Mouse (Mus musculus) kidney, embryonic 16.5 days (tissue): Measurements from ENCODE around the gene Cldnd2. TPM values are rescaled to one million over a fixed set of nuclear protein-coding genes. Genes with fewer than 3 reads are reported as not detected.

Source experiments
- ATAC-seq: fragments of 200-750 bp; cut with Nextera tagmentation; 2 replicates; pipeline ENCODE4 v1.8.0; 2017; ENCODE audit warnings: moderate TSS enrichment; ENCODE audit not compliant: low FRiP score, low TSS enrichment
- H3K27ac ChIP-seq: fragments of 300-500 bp; sonication (generic); 2 replicates; pipeline ENCODE4 v1.5.1; 2014; ENCODE audit warnings: low read length
- H3K27me3 ChIP-seq: fragments of 300-500 bp; sonication (generic); 2 replicates; pipeline ENCODE4 v1.6.1; 2014; ENCODE audit warnings: low read length, control low read depth, mixed read lengths; ENCODE audit not compliant: insufficient read depth
- H3K36me3 ChIP-seq: fragments of 300-500 bp; sonication (generic); 2 replicates; pipeline ENCODE4 v1.6.1; 2014; ENCODE audit warnings: low read length, control low read depth, mixed read lengths; ENCODE audit not compliant: insufficient read depth
- H3K4me1 ChIP-seq: fragments of 300-500 bp; sonication (generic); 2 replicates; pipeline ENCODE4 v1.6.1; 2014; ENCODE audit warnings: low read length, control low read depth, mixed read lengths; ENCODE audit not compliant: insufficient read depth
- H3K4me2 ChIP-seq: fragments of 300-500 bp; sonication (generic); replicated peaks from 2 replicates; pipeline ENCODE4 v1.6.1; 2014; ENCODE audit warnings: low read depth, low read length
- H3K4me3 ChIP-seq: fragments of 300-500 bp; sonication (generic); 2 replicates; pipeline ENCODE4 v1.5.1; 2014; ENCODE audit warnings: mild to moderate bottlenecking, low read length
- H3K9ac ChIP-seq: fragments of 300-500 bp; sonication (generic); replicated peaks from 2 replicates; pipeline ENCODE4 v1.6.1; 2014; ENCODE audit warnings: low read length
- H3K9me3 ChIP-seq: fragments of 300-500 bp; sonication (generic); 2 replicates; pipeline ENCODE4 v1.6.1; 2016; ENCODE audit warnings: low read length, control low read depth
- WGBS: fragments of 180-500 bp; shearing (Covaris S2); extraction: QIAGEN DNeasy Blood & Tissue Kit; methylation state at CpG from one replicate; pipeline ENCODE4 v1.1.7; 2014; 5-methylcytosine and 5-hydroxymethylcytosine counted together
- microRNA-seq: library from miRNA; unstranded; fragments of <30 nt; microRNA quantifications from one replicate; pipeline ENCODE4, GENCODE M21; 2016
- polyA plus RNA-seq: library from polyadenylated mRNA; unstranded; fragments of >200 nt; fragmentation: Nextera tagmentation; extraction: Ambion mirVana; gene quantifications from 2 replicates; pipeline ENCODE4 v1.2.1, GENCODE M21; 2015

Cldnd2 gene
- polyA plus RNA-seq, 1 experiment from 2014 or later: not detected

DNA sequence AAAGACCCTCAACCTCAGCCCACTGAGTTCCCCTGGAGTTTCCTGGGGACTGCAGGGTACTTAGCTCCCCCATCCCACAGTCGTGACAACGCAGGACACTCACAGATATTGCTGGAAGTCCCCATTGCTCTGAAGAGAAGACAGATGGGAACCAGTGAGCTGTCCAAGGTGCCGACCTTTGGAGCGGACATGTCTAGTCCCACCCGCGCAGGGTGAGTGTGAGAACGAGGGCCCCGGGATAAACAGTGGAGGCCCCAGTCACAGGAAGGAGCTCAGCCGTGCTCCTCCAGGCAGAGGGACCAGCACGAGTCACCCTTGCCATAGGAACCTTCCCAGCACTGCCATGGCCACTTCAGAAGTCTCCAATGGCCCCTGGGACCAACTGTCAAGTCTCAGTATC, 42.7 kb downstream of the Cldnd2 start:
- WGBS: 4% methylated on average over 10 of the region's 10 CpGs
- Histone ChIP-seq H3K27ac (no peak overlapping the region), H3K4me2 (no peak overlapping the region), H3K4me1 (peaks cover 7% of the 10 kb centered on the region), H3K9ac (no peak overlapping the region), H3K36me3 (no peaks in the 10 kb centered on the region), H3K27me3 (0 out of 2 replicates have a peak, but pooled peaks cover under 1% of the 10 kb centered on the region), H3K4me3 (no peak overlapping the region), H3K9me3 (no peaks in the 10 kb centered on the region)
- peak; percentile 33; the same call in 1 of the 2 replicates for ATAC-seq

DNA sequence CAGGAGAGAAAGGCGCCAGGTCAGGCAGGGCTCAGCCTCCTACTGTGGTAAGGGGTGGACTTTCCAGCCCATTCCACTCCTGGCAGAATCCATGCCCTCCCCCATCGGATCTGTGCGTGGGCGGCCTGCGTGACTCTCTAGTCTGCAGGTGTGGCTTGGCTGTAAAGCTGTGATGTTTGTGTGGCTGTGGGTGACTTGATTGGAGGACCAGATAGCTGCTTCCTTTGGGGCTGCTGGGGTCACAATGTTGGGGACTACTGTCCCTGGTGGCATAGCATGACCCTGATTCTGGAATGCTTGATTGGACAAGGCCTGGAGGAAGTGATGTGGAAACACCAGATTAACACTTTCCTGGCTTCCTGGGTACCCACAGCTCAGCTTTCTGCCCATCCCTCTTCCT, 48.1 kb downstream of the Cldnd2 start:
- WGBS: 30% methylated on average over 5 of the region's 5 CpGs
- Histone ChIP-seq H3K4me1 (peaks cover 6% of the 10 kb centered on the region; the same call in 1 of the 2 replicates), H3K9me3 (no peaks in the 10 kb centered on the region), H3K27me3 (peaks cover 9% of the 10 kb centered on the region; the same call in 1 of the 2 replicates), H3K4me3 (no peak overlapping the region), H3K27ac (no peak overlapping the region), H3K9ac (no peak overlapping the region), H3K4me2 (no peak overlapping the region), H3K36me3 (no peaks in the 10 kb centered on the region)
- 0 out of 2 replicates have a peak, but pooled peaks have one; percentile 3 for ATAC-seq

DNA sequence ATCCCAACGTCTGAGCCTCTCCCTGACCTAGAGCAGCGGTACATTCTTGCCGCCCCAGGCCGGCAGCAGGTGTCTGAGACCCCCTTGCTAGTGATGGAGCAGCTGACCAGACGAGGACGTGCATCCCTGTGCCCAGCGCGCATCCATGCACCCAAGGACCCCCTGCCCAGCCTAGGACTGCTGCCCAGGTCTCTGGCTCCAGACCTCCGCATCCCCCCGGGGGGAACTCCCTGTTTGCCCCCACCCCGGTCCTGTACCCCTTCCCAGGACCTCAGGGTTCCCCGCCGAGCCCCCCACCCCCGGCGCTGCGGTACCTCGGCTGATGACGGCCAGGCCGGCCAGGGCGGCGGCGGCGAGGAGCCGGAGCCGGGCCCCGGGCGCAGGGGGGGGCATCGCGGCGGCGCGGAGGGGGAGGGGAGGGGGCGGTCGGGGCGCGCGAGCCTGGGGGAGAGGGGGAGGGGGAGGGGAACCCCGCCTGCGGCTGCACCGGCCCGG, 49.1 kb downstream of the Cldnd2 start, which contains the start of gene Iglon5:
TSS of gene Iglon5 (minus strand) at position 445 of the 495 bp plus-strand sequence.
- H3K27me3 ChIP-seq: peaks cover 9% of the 10 kb centered on the region; the same call in 1 of the 2 replicates
- H3K27ac ChIP-seq: no peak within 1 kb of the TSS
- peaks cover 6% of the 10 kb centered on the region; the same call in 1 of the 2 replicates for H3K4me1 ChIP-seq
- H3K4me2 ChIP-seq: peak within 1 kb of the TSS; percentile 79
- H3K9ac ChIP-seq: peak within 1 kb of the TSS; percentile 66
- ATAC-seq: peak; percentile 46
- H3K4me3 ChIP-seq: peak within 1 kb of the TSS; percentile 49
- no peaks in the 10 kb centered on the region for H3K9me3 ChIP-seq
- WGBS: under 1% methylated on average over 10 of the region's 41 CpGs
- no peaks in the 10 kb centered on the region for H3K36me3 ChIP-seq

DNA sequence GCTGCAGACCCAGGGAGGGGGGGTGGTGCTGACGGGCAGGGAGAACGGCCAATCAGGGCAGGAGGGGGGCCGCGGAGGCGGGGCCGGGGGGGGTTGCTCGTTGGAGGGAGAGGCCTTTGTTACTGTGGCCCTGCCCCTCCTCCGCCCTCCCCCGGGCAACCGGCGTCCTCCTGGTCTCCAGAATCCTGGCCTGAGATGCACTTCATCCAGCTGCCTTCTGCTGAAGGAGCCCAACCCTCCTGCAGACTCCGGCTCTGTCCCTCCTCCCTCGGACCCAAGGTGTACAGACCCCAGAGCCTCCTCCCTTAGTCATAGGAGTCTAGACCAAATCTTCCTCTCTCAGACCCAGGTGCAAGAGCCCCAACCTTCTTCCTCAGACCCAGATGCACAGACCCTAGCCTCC, 49.6 kb downstream of the Cldnd2 start:
- Histone ChIP-seq H3K27ac (no peak overlapping the region), H3K27me3 (peaks cover 11% of the 10 kb centered on the region; the same call in 1 of the 2 replicates), H3K36me3 (no peaks in the 10 kb centered on the region), H3K4me1 (peaks cover 6% of the 10 kb centered on the region; the same call in 1 of the 2 replicates), H3K9me3 (no peaks in the 10 kb centered on the region), H3K4me2 (peak overlapping the region; percentile 79), H3K9ac (peak overlapping the region; percentile 66), H3K4me3 (peak overlapping the region; percentile 49)
- peak; percentile 79 for ATAC-seq
- 0% methylated on average over 6 of the region's 13 CpGs for WGBS

DNA sequence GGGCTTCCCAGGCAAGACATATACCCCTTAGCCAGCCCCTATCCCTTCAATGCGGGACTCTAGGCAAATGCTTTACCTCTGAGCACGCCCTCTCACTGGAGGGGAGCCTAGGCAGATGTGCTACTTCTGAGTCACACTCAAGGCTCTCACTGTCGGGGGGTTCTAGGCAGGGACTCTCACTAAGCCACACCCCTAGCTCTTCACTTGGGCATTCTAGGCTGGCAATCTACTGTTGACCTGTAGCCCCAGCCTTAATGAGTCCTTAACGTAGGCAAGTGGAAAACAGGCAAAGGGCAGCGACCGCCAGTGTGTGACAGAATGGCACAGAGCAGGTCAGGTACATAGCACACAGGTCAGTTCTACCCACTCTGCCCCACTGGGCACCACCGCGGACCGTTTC, 50.3 kb downstream of the Cldnd2 start:
- H3K4me2 ChIP-seq: no peak overlapping the region
- H3K4me3 ChIP-seq: no peak overlapping the region
- no peak for ATAC-seq
- H3K27me3 ChIP-seq: peaks cover 13% of the 10 kb centered on the region; the same call in 1 of the 2 replicates
- 53% methylated on average over 9 of the region's 9 CpGs for WGBS
- H3K4me1 ChIP-seq: peaks cover 6% of the 10 kb centered on the region; the same call in 1 of the 2 replicates
- H3K9ac ChIP-seq: no peak overlapping the region
- no peak overlapping the region for H3K27ac ChIP-seq
- H3K36me3 ChIP-seq: no peaks in the 10 kb centered on the region
- no peaks in the 10 kb centered on the region for H3K9me3 ChIP-seq

Small RNA genes lying within 50 kb of the gene (microRNA-seq; reads per million reads assigned to microRNA genes)
- not detected for gene Mir7051

Other genes starting within 250 kb of the Cldnd2 start
- gene Zfp715, start 127.5 kb upstream of the Cldnd2 start, polyA plus RNA-seq: 14.9 TPM in 2 replicates
- gene Siglecf, start 89.4 kb upstream of the Cldnd2 start, polyA plus RNA-seq: not detected in 2 replicates
- gene Siglecg, start 32.6 kb upstream of the Cldnd2 start, polyA plus RNA-seq: 1.6 and 2.4 TPM in 2 replicates
- not detected in 2 replicates for gene Lim2, start 13.1 kb upstream of the Cldnd2 start, polyA plus RNA-seq
- 0.92 TPM in 1 of 2 replicates, not detected in the other for gene Nkg7, start 3.7 kb upstream of the Cldnd2 start, polyA plus RNA-seq
- gene Etfb, start 3.3 kb downstream of the Cldnd2 start, polyA plus RNA-seq: 383 and 436 TPM in 2 replicates
- gene Gm45233, start 3.3 kb downstream of the Cldnd2 start, polyA plus RNA-seq: 1.2 TPM in 1 of 2 replicates, not detected in the other
- gene Vsig10l, start 22.4 kb downstream of the Cldnd2 start, polyA plus RNA-seq: 4.6 and 5.5 TPM in 2 replicates
- 0.37 and 0.59 TPM in 2 replicates for gene Iglon5, start 49.3 kb downstream of the Cldnd2 start, polyA plus RNA-seq
- gene 4931406B18Rik, start 65.2 kb downstream of the Cldnd2 start, polyA plus RNA-seq: not detected in 2 replicates
- 0.49 and 0.81 TPM in 2 replicates for gene Cd33, start 103.6 kb downstream of the Cldnd2 start, polyA plus RNA-seq
- 3.7 and 3.8 TPM in 2 replicates for gene Zfp658, start 121.5 kb downstream of the Cldnd2 start, polyA plus RNA-seq
- 13.8 and 14.1 TPM in 2 replicates for gene Zfp719, start 138.8 kb downstream of the Cldnd2 start, polyA plus RNA-seq
- gene Zfp819, start 166.4 kb downstream of the Cldnd2 start, polyA plus RNA-seq: 0.06 and 0.24 TPM in 2 replicates
- not detected in 2 replicates for gene Ceacam18, start 193.9 kb downstream of the Cldnd2 start, polyA plus RNA-seq
- 0.64 and 1.3 TPM in 2 replicates for gene Siglece, start 219.4 kb downstream of the Cldnd2 start, polyA plus RNA-seq
- gene Ctu1, start 231.2 kb downstream of the Cldnd2 start, polyA plus RNA-seq: 15.7 and 19.7 TPM in 2 replicates
- not detected in 2 replicates for gene Klk14, start 249.6 kb downstream of the Cldnd2 start, polyA plus RNA-seq